Mouse (Mus musculus): Measurements from ENCODE around the gene Fpr-rs3. TPM values are rescaled to one million over a fixed set of nuclear protein-coding genes. Genes with fewer than 3 reads are reported as not detected.

The Fpr-rs3 gene
- not detected in 2 replicates for polyA plus RNA-seq (2015; fragmentation: Nextera tagmentation; extraction: Ambion mirVana)

GRCm38 (mm10) chr17:20624777-20625176 is at the start of gene Fpr-rs3:
TSS of gene Fpr-rs3 (minus strand) at chr17:20624877.
- H3K4me3 ChIP-seq (replicated peaks), result no peak within 1 kb of the TSS
- H3K4me2 ChIP-seq, result no peak within 1 kb of the TSS
- H3K27ac ChIP-seq, result no peak within 1 kb of the TSS
- H3K36me3 ChIP-seq, result no peaks in the 10 kb centered on the region
- no peaks in the 10 kb centered on the region for H3K9me3 ChIP-seq (replicated peaks)
- no peaks in the 10 kb centered on the region for H3K27me3 ChIP-seq
- no peak within 1 kb of the TSS for H3K9ac ChIP-seq
- no peak for ATAC-seq (replicated peaks; ENCODE audit: low FRiP score)
- no peaks in the 10 kb centered on the region for H3K4me1 ChIP-seq

DNA sequence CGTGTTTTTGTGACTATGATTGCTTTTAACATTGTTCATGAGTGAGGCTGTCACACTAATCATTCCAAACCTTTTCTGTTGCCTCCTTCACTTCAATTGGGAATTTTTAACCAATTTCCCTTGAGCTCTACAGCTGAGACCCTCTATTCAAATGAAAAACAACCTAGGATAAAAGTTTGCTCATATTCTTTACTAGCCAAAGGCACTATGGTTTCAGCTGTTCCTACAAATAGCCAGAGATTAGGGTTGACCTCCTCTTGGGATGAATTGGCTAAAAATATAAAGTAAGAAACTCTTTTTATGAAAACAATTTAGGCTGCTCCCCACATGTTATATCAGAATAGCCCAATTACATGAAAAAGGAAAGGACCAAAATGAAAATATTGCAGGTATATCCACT is 28.4 kb downstream of the Fpr-rs3 start, which contains the start of gene Vmn2r110:
Gene Vmn2r110, minus strand, starts transcription at position 101 of the 400 bp plus-strand sequence.
- H3K9ac ChIP-seq, result no peak within 1 kb of the TSS
- no peak within 1 kb of the TSS for H3K27ac ChIP-seq
- H3K4me1 ChIP-seq, result no peaks in the 10 kb centered on the region
- WGBS, result 47% methylated on average over 1 of the region's 1 CpGs
- no peak within 1 kb of the TSS for H3K4me2 ChIP-seq
- no peaks in the 10 kb centered on the region for H3K27me3 ChIP-seq
- no peak for ATAC-seq (replicated peaks; ENCODE audit: low FRiP score)
- H3K4me3 ChIP-seq (replicated peaks), result no peak within 1 kb of the TSS
- no peaks in the 10 kb centered on the region for H3K36me3 ChIP-seq
- H3K9me3 ChIP-seq (replicated peaks), result no peaks in the 10 kb centered on the region

Other genes starting within 250 kb of the Fpr-rs3 start
- gene Vmn1r224, start 210.7 kb downstream of the Fpr-rs3 start, polyA plus RNA-seq (2015; fragmentation: Nextera tagmentation; extraction: Ambion mirVana), result not detected in 2 replicates
- gene Vmn2r108, start 143.5 kb downstream of the Fpr-rs3 start, polyA plus RNA-seq (2015; fragmentation: Nextera tagmentation; extraction: Ambion mirVana), result not detected in 2 replicates
- not detected in 2 replicates for gene Vmn1r225, start 126.7 kb downstream of the Fpr-rs3 start, polyA plus RNA-seq (2015; fragmentation: Nextera tagmentation; extraction: Ambion mirVana)
- gene Vmn2r109, start 60.1 kb downstream of the Fpr-rs3 start, polyA plus RNA-seq (2015; fragmentation: Nextera tagmentation; extraction: Ambion mirVana), result not detected in 2 replicates
- gene Vmn2r110, start 28.5 kb downstream of the Fpr-rs3 start, polyA plus RNA-seq (2015; fragmentation: Nextera tagmentation; extraction: Ambion mirVana), result 0.01 and 0.03 TPM in 2 replicates
- gene Vmn1r226, start 58.0 kb upstream of the Fpr-rs3 start, polyA plus RNA-seq (2015; fragmentation: Nextera tagmentation; extraction: Ambion mirVana), result not detected in 2 replicates
- not detected in 2 replicates for gene Vmn1r227, start 105.0 kb upstream of the Fpr-rs3 start, polyA plus RNA-seq (2015; fragmentation: Nextera tagmentation; extraction: Ambion mirVana)
- gene Vmn1r228, start 161.3 kb upstream of the Fpr-rs3 start, polyA plus RNA-seq (2015; fragmentation: Nextera tagmentation; extraction: Ambion mirVana), result not detected in 2 replicates
- gene Vmn1r229, start 186.7 kb upstream of the Fpr-rs3 start, polyA plus RNA-seq (2015; fragmentation: Nextera tagmentation; extraction: Ambion mirVana), result not detected in 2 replicates
- gene Vmn1r230, start 215.6 kb upstream of the Fpr-rs3 start, polyA plus RNA-seq (2015; fragmentation: Nextera tagmentation; extraction: Ambion mirVana), result not detected in 2 replicates